Mouse (Mus musculus): ENCODE data around the gene Olfr1414. TPM values are rescaled to one million over a fixed set of nuclear protein-coding genes. Genes with fewer than 3 reads are reported as not detected.

Olfr1414 gene
- polyA plus RNA-seq (2012; rRNA removed), result not detected in 2 replicates

DNA sequence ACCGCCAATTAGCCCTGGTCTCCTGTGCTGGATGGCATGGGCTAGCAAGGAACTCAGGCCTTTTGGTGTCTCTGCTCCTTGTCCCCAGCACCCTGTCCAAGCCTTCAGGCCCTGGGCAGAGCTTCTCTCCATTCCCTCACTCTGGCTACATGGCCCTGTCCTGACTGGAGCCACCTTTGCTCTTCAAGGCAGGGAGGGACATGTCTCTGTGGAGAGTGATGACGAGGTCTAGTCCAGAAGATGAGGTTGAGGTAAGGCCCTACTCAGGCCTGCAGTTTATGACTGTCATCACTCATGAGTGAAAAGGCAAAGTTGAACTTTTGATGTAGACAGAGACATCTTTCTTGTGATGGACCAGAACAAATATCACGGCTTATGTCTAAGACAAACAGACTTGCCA lies at the start of gene Olfr1414:
Olfr1414 (minus strand) TSS at position 101 of the 400 bp plus-strand sequence.

DNA sequence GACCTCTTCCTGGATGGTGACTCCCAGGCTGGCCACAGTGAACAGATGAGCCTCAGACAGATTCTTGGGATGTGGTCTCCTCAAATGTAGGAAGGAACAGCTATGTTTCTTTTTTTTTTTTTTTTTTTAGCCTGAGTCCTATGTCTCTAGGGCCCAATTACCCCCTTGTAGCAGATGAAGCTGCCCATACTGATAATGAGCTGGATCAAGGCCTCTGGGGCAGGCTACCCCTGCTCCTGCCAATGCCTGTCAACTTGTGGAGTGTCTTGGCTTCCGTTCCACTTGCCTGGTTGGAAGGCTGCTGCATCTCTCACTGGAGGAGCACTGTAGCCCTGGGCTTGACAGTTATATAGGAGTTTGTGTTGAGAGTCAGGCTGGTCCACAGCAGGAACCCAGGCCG lies 22.5 kb downstream of the Olfr1414 start, which contains the start of gene Olfr1415:
Olfr1415 (minus strand) TSS at position 101 of the 400 bp plus-strand sequence.

DNA sequence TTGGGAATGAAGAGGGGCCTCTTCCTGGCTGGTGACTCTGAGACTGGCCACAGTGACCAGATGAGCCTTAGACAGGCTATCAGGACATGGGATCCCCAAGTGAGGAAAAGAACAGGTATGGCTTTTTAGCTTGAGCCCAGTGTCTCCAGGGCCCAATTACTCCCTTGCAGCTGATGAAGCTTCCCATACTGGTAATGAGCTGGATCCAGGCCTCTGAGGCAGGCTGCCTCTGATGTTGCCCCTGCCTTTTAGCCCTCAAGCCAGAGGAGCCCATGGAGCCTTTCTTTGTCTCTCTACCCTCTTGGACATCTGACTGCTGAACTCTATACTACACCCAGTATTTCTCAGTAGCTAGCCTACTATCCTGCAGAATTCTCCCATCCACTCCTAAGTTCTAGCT lies 33.4 kb downstream of the Olfr1414 start, which contains the start of gene Olfr1416:
Olfr1416 (minus strand) TSS at position 101 of the 400 bp plus-strand sequence.

DNA sequence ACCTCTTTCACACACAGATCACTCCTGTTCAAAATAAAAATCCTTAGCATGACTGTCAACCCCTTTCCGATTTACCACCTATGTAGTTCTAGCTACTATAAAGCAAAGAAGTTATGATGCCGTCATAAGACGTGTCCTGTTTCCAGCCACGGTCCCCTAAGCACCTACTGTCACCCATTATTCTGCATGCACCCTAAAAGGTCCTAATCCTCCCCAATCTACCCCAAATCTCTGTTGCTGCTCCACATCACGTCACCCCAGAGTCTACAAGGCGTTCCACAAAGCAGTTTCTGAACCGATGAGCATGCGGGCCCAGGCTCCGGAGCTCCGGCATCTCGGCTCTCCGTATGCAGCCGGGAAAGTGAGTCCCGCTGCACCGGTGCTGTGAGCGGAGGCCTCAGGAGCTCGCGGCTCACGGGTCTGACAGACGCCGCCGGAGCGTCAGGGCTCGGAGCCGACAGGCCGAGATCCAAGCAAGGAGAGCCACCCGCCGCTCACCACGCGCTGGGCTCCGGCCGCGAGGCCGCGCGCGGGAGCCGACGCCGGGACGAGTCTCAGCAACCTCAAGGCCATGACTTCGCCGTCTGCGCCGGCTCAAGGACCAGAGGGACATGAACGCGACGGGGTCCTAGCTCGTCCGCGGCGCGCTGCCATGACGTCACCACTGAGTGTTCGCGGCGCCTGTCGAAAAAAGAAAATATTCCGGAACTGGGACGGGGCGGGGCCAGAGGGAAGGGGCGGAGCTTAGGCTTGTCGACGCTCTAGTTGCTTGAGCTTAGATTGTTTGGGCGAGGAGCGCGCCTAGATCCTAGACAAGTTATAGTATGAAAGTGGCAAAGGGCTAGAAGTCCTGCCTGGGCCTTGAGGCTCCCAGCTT lies 45.1 kb downstream of the Olfr1414 start, which contains the start of gene Ndufa10:
Ndufa10 (minus strand) TSS at position 696 of the 877 bp plus-strand sequence.

Other genes with a start within 250 kb of the Olfr1414 start
- gene Ndufa10, start 44.8 kb downstream of the Olfr1414 start, polyA plus RNA-seq (2012; rRNA removed), result 40.9 and 48.8 TPM in 2 replicates
- gene Olfr1416, start 33.5 kb downstream of the Olfr1414 start, polyA plus RNA-seq (2012; rRNA removed), result not detected in 2 replicates
- gene Olfr1415, start 22.6 kb downstream of the Olfr1414 start, polyA plus RNA-seq (2012; rRNA removed), result not detected in 2 replicates
- not detected in 2 replicates for gene Olfr1413, start 52.7 kb upstream of the Olfr1414 start, polyA plus RNA-seq (2012; rRNA removed)
- gene Olfr1412, start 67.1 kb upstream of the Olfr1414 start, polyA plus RNA-seq (2012; rRNA removed), result not detected in 2 replicates
- gene Olfr1411, start 75.8 kb upstream of the Olfr1414 start, polyA plus RNA-seq (2012; rRNA removed), result not detected in 2 replicates
- not detected in 2 replicates for gene Olfr1410, start 87.1 kb upstream of the Olfr1414 start, polyA plus RNA-seq (2012; rRNA removed)
- not detected in 2 replicates for gene Olfr12, start 99.1 kb upstream of the Olfr1414 start, polyA plus RNA-seq (2012; rRNA removed)
- 98.1 and 109 TPM in 2 replicates for gene Cops9, start 123.3 kb upstream of the Olfr1414 start, polyA plus RNA-seq (2012; rRNA removed)
- gene Otos, start 130.2 kb upstream of the Olfr1414 start, polyA plus RNA-seq (2012; rRNA removed), result 0.12 and 0.17 TPM in 2 replicates

All from liver, embryonic 14 days (tissue).